Mouse (Mus musculus): ENCODE results near the gene Tdrd9. TPM values are rescaled to one million over a fixed set of nuclear protein-coding genes. Genes with fewer than 3 reads are reported as not detected.
A peak's percentile ranks its signal among the peaks of the same experiment; 100 is the strongest.

Tdrd9 gene
- polyA plus RNA-seq, 1 experiment from 2014 or later: 0.88 TPM

GRCm38 (mm10) chr12:112039169-112039568 lies 67.8 kb downstream of the Tdrd9 start:
- Histone ChIP-seq H3K9me3 (no peaks in the 10 kb centered on the region), H3K4me1 (no peaks in the 10 kb centered on the region), H3K4me3 (no peak overlapping the region), H3K27me3 (no peaks in the 10 kb centered on the region), H3K4me2 (no peak overlapping the region), H3K27ac (no peak overlapping the region), H3K9ac (no peak overlapping the region), H3K36me3 (no peaks in the 10 kb centered on the region)
- WGBS: 88% methylated on average over 10 of the region's 10 CpGs
- ATAC-seq (ENCODE audit: insufficient number of reproducible peaks, low FRiP score, low TSS enrichment, low read depth): no peak

- no peak overlapping the region for H3K9ac ChIP-seq
- H3K27me3 ChIP-seq: no peaks in the 10 kb centered on the region
These were observed 71.3 kb downstream of the Tdrd9 start for GRCm38 (mm10) chr12:112042681-112043080.

GRCm38 (mm10) chr12:112077651-112078050 lies 106.3 kb downstream of the Tdrd9 start:
- 10% methylated on average over 6 of the region's 6 CpGs for whole genome bisulfite sequencing
- H3K4me3 ChIP-seq: no peak overlapping the region
- H3K27ac ChIP-seq: no peak overlapping the region
- no peak overlapping the region for H3K9ac ChIP-seq
- no peaks in the 10 kb centered on the region for H3K4me1 ChIP-seq
- no peak; the same call in 1 of the 2 replicates for ATAC-seq (ENCODE audit: insufficient number of reproducible peaks, low FRiP score, low TSS enrichment, low read depth)
- H3K27me3 ChIP-seq: no peaks in the 10 kb centered on the region
- no peak overlapping the region for H3K4me2 ChIP-seq
- no peaks in the 10 kb centered on the region for H3K9me3 ChIP-seq
- H3K36me3 ChIP-seq: no peaks in the 10 kb centered on the region

More at GRCm38 (mm10) chr12:112042681-112043080, 71.3 kb downstream of the Tdrd9 start:
- 86% methylated on average over 14 of the region's 14 CpGs for WGBS
- Histone ChIP-seq H3K36me3 (no peaks in the 10 kb centered on the region), H3K4me2 (no peak overlapping the region), H3K4me1 (no peaks in the 10 kb centered on the region), H3K27ac (no peak overlapping the region), H3K4me3 (no peak overlapping the region), H3K9me3 (no peaks in the 10 kb centered on the region)
- no peak for ATAC-seq (ENCODE audit: insufficient number of reproducible peaks, low FRiP score, low TSS enrichment, low read depth)

GRCm38 (mm10) chr12:112079911-112080310 lies 108.6 kb downstream of the Tdrd9 start:
- Histone ChIP-seq H3K27ac (no peak overlapping the region), H3K4me1 (no peaks in the 10 kb centered on the region), H3K9me3 (no peaks in the 10 kb centered on the region), H3K4me2 (no peak overlapping the region), H3K36me3 (no peaks in the 10 kb centered on the region), H3K9ac (no peak overlapping the region), H3K4me3 (no peak overlapping the region), H3K27me3 (no peaks in the 10 kb centered on the region)
- 71% methylated on average over 8 of the region's 8 CpGs for WGBS
- no peak for ATAC-seq (ENCODE audit: insufficient number of reproducible peaks, low FRiP score, low TSS enrichment, low read depth)

- ATAC-seq (ENCODE audit: insufficient number of reproducible peaks, low FRiP score, low TSS enrichment, low read depth): no peak
- Histone ChIP-seq H3K9me3 (no peaks in the 10 kb centered on the region), H3K27me3 (no peaks in the 10 kb centered on the region)
These were observed 109.6 kb downstream of the Tdrd9 start for GRCm38 (mm10) chr12:112080911-112081310.

GRCm38 (mm10) chr12:112082241-112082640 lies 110.9 kb downstream of the Tdrd9 start:
- H3K36me3 ChIP-seq: no peaks in the 10 kb centered on the region
- no peak overlapping the region for H3K4me2 ChIP-seq
- no peaks in the 10 kb centered on the region for H3K9me3 ChIP-seq
- no peak for ATAC-seq (ENCODE audit: insufficient number of reproducible peaks, low FRiP score, low TSS enrichment, low read depth)
- no peaks in the 10 kb centered on the region for H3K27me3 ChIP-seq
- WGBS: 54% methylated on average over 1 of the region's 1 CpGs
- H3K9ac ChIP-seq: no peak overlapping the region
- peaks cover 7% of the 10 kb centered on the region; the same call in 1 of the 2 replicates for H3K4me1 ChIP-seq
- H3K27ac ChIP-seq: no peak overlapping the region
- H3K4me3 ChIP-seq: no peak overlapping the region

More at GRCm38 (mm10) chr12:112080911-112081310, 109.6 kb downstream of the Tdrd9 start:
- 87% methylated on average over 4 of the region's 4 CpGs for WGBS
- Histone ChIP-seq H3K27ac (no peak overlapping the region), H3K4me3 (no peak overlapping the region), H3K4me1 (no peaks in the 10 kb centered on the region), H3K9ac (no peak overlapping the region), H3K36me3 (no peaks in the 10 kb centered on the region), H3K4me2 (no peak overlapping the region)

GRCm38 (mm10) chr12:112086250-112086649 lies 114.9 kb downstream of the Tdrd9 start:
- Histone ChIP-seq H3K4me2 (no peak overlapping the region), H3K9me3 (no peaks in the 10 kb centered on the region), H3K36me3 (no peaks in the 10 kb centered on the region), H3K27ac (no peak overlapping the region), H3K27me3 (peaks cover under 1% of the 10 kb centered on the region), H3K4me1 (peaks cover 14% of the 10 kb centered on the region), H3K4me3 (no peak overlapping the region), H3K9ac (no peak overlapping the region)
- ATAC-seq (ENCODE audit: insufficient number of reproducible peaks, low FRiP score, low TSS enrichment, low read depth): no peak
- WGBS: 74% methylated on average over 3 of the region's 3 CpGs

- Histone ChIP-seq H3K4me3 (no peak overlapping the region), H3K9ac (no peak overlapping the region), H3K9me3 (no peaks in the 10 kb centered on the region), H3K4me1 (peaks cover 14% of the 10 kb centered on the region), H3K27me3 (peaks cover 6% of the 10 kb centered on the region), H3K4me2 (no peak overlapping the region), H3K27ac (no peak overlapping the region), H3K36me3 (no peaks in the 10 kb centered on the region)
- ATAC-seq (ENCODE audit: insufficient number of reproducible peaks, low FRiP score, low TSS enrichment, low read depth): no peak
- 39% methylated on average over 6 of the region's 6 CpGs for WGBS
These were observed 115.4 kb downstream of the Tdrd9 start for GRCm38 (mm10) chr12:112086726-112087125.

GRCm38 (mm10) chr12:112088609-112089324 lies 117.4 kb downstream of the Tdrd9 start:
- Histone ChIP-seq H3K36me3 (no peaks in the 10 kb centered on the region), H3K27me3 (peaks cover 8% of the 10 kb centered on the region), H3K27ac (no peak overlapping the region), H3K4me3 (no peak overlapping the region), H3K9ac (no peak overlapping the region), H3K9me3 (no peaks in the 10 kb centered on the region), H3K4me1 (peaks cover 14% of the 10 kb centered on the region), H3K4me2 (no peak overlapping the region)
- WGBS: 49% methylated on average over 12 of the region's 12 CpGs
- ATAC-seq (ENCODE audit: insufficient number of reproducible peaks, low FRiP score, low TSS enrichment, low read depth): no peak

GRCm38 (mm10) chr12:112091054-112091453 lies 119.7 kb downstream of the Tdrd9 start:
- no peak for ATAC-seq (ENCODE audit: insufficient number of reproducible peaks, low FRiP score, low TSS enrichment, low read depth)
- no peaks in the 10 kb centered on the region for H3K36me3 ChIP-seq
- no peak overlapping the region for H3K9ac ChIP-seq
- peaks cover 8% of the 10 kb centered on the region for H3K27me3 ChIP-seq
- 0 out of 2 replicates have a peak overlapping the region, but pooled peaks have one; percentile 1 for H3K4me3 ChIP-seq
- no peaks in the 10 kb centered on the region for H3K9me3 ChIP-seq
- 6% methylated on average over 12 of the region's 12 CpGs for WGBS
- H3K4me2 ChIP-seq: peak overlapping the region; percentile 4
- H3K27ac ChIP-seq: no peak overlapping the region
- peaks cover 14% of the 10 kb centered on the region for H3K4me1 ChIP-seq

- WGBS: 82% methylated on average over 8 of the region's 8 CpGs
- no peak overlapping the region for H3K4me2 ChIP-seq
- no peaks in the 10 kb centered on the region for H3K9me3 ChIP-seq
- no peaks in the 10 kb centered on the region for H3K36me3 ChIP-seq
- ATAC-seq (ENCODE audit: insufficient number of reproducible peaks, low FRiP score, low TSS enrichment, low read depth): no peak
- H3K4me3 ChIP-seq: no peak overlapping the region
- no peak overlapping the region for H3K27ac ChIP-seq
- H3K9ac ChIP-seq: no peak overlapping the region
- peaks cover 8% of the 10 kb centered on the region for H3K27me3 ChIP-seq
- H3K4me1 ChIP-seq: peaks cover 7% of the 10 kb centered on the region
These were observed 123.0 kb downstream of the Tdrd9 start for GRCm38 (mm10) chr12:112094261-112094880.

GRCm38 (mm10) chr12:112096051-112096732 lies 124.8 kb downstream of the Tdrd9 start:
- Histone ChIP-seq H3K4me1 (peaks cover 3% of the 10 kb centered on the region; the same call in 1 of the 2 replicates), H3K9ac (no peak overlapping the region), H3K4me2 (no peak overlapping the region), H3K27ac (no peak overlapping the region), H3K4me3 (no peak overlapping the region), H3K27me3 (peaks cover 8% of the 10 kb centered on the region), H3K36me3 (no peaks in the 10 kb centered on the region), H3K9me3 (no peaks in the 10 kb centered on the region)
- WGBS: 54% methylated on average over 13 of the region's 13 CpGs
- no peak for ATAC-seq (ENCODE audit: insufficient number of reproducible peaks, low FRiP score, low TSS enrichment, low read depth)

All from limb, embryonic 15.5 days (tissue).